Mouse (Mus musculus) heart, postnatal 14 days (tissue): ENCODE results near the gene Myh9. TPM values are rescaled to one million over a fixed set of nuclear protein-coding genes. Genes with fewer than 3 reads are reported as not detected.

ENCODE experiments used
- DNase-seq, 2 experiments: peaks; one replicate each; pipeline ENCODE4 v3.0.0; 2021 to 2022
- intact Hi-C: fragments of 180-260 bp; cut with DNase I; formaldehyde crosslinking; loops from one replicate; pipeline ENCODE4 v1.15.1; 2025
- long read RNA-seq, 2 experiments: library from polyadenylated mRNA; stranded (forward); transcript quantifications; one replicate each; pipeline ENCODE4 v2.0.0; 2021
- total RNA-seq, 2 experiments: library from RNA; stranded (reverse); gene quantifications; 2 replicates each; pipeline ENCODE4 v1.2.3; 2021

The Myh9 gene
- 100 to 1,000 TPM; 140 to 172 TPM for total RNA-seq
- long read RNA-seq, experiment 1, full-length matches to known transcripts = 10 of 37 reads
- long read RNA-seq, experiment 1, partial matches to known transcripts = 21 of 37 reads
- long read RNA-seq, experiment 1, other reads (novel, unspliced or antisense) = 6 of 37 reads
- long read RNA-seq, experiment 2, full-length matches to known transcripts = 5 of 21 reads
- long read RNA-seq, experiment 2, partial matches to known transcripts = 14 of 21 reads
- long read RNA-seq, experiment 2, other reads (novel, unspliced or antisense) = 2 of 21 reads

- intact Hi-C loops = loop anchor here (5.0 kb wide), 1 partner anchor 65 kb away; no protein-coding TSS in a partner anchor
- DNase-seq = peak; percentile 99
Measured at GRCm38 (mm10) chr15:77842047-77842843, at the start of gene Myh9. Myh9 (minus strand) TSS chr15:77842175.

GRCm38 (mm10) chr15:77891766-77892165, 49.8 kb upstream of the Myh9 start:
- intact Hi-C loops = no loop called here
- DNase-seq = peak in 1 of 2 experiments; percentile 44

GRCm38 (mm10) chr15:77889761-77890422, 47.9 kb upstream of the Myh9 start:
- intact Hi-C loops = no loop called here
- no peak for DNase-seq

- no peak for DNase-seq
- intact Hi-C loops = no loop called here
Measured at GRCm38 (mm10) chr15:77888286-77888685, 46.3 kb upstream of the Myh9 start.

GRCm38 (mm10) chr15:77887093-77887488, 45.1 kb upstream of the Myh9 start:
- intact Hi-C loops = no loop called here
- no peak for DNase-seq

GRCm38 (mm10) chr15:77886369-77887092, 44.6 kb upstream of the Myh9 start:
- DNase-seq = no peak
- intact Hi-C loops = no loop called here

- intact Hi-C loops = no loop called here
- no peak for DNase-seq
Measured at GRCm38 (mm10) chr15:77885945-77886344, 44.0 kb upstream of the Myh9 start.

GRCm38 (mm10) chr15:77885159-77885558, 43.2 kb upstream of the Myh9 start:
- DNase-seq = no peak
- intact Hi-C loops = no loop called here

GRCm38 (mm10) chr15:77883697-77884010, 41.7 kb upstream of the Myh9 start:
- intact Hi-C loops = no loop called here
- no peak for DNase-seq

GRCm38 (mm10) chr15:77882797-77883696, 41.1 kb upstream of the Myh9 start:
- peak; percentile 42 to 60 for DNase-seq
- intact Hi-C loops = no loop called here

- DNase-seq = no peak
Measured at GRCm38 (mm10) chr15:77882297-77882696, 40.3 kb upstream of the Myh9 start.

GRCm38 (mm10) chr15:77881698-77882097, 39.7 kb upstream of the Myh9 start:
- DNase-seq = no peak
- intact Hi-C loops = no loop called here

More at GRCm38 (mm10) chr15:77882297-77882696, 40.3 kb upstream of the Myh9 start:
- intact Hi-C loops = no loop called here

- intact Hi-C loops = no loop called here
- no peak for DNase-seq
Measured at GRCm38 (mm10) chr15:77880738-77881137, 38.8 kb upstream of the Myh9 start.

- intact Hi-C loops = no loop called here
- DNase-seq = no peak
Measured at GRCm38 (mm10) chr15:77879756-77880155, 37.8 kb upstream of the Myh9 start.

- intact Hi-C loops = no loop called here
- DNase-seq = no peak
Measured at GRCm38 (mm10) chr15:77877209-77877608, 35.2 kb upstream of the Myh9 start.

- intact Hi-C loops = no loop called here
- no peak for DNase-seq
Measured at GRCm38 (mm10) chr15:77876716-77877115, 34.7 kb upstream of the Myh9 start.

GRCm38 (mm10) chr15:77875953-77876352, 34.0 kb upstream of the Myh9 start:
- DNase-seq = no peak
- intact Hi-C loops = no loop called here

GRCm38 (mm10) chr15:77874807-77875206, 32.8 kb upstream of the Myh9 start:
- intact Hi-C loops = no loop called here
- DNase-seq = no peak

- DNase-seq = no peak
- intact Hi-C loops = no loop called here
Measured at GRCm38 (mm10) chr15:77874310-77874709, 32.3 kb upstream of the Myh9 start.

GRCm38 (mm10) chr15:77873564-77873963, 31.6 kb upstream of the Myh9 start:
- DNase-seq = no peak
- intact Hi-C loops = no loop called here
